Mouse (Mus musculus) common myeloid progenitor, adult 5-6 weeks (primary cell): ENCODE measurements at regions not wholly inside any gene's neighbourhood (a gene's known extent, or its start where the extent isn't known, plus 50 kb on each side); places are given as distances from the start of the nearest gene placed in this dataset.
A peak's percentile ranks its signal among the peaks of the same experiment; 100 is the strongest.
"Not testable (repeated sequence)": the region's sequence is repeated elsewhere in the genome, so short reads cannot be mapped to it uniquely, and the experiment has no call there.

Experiments used
- ATAC-seq: replicated peaks from 2 replicates; pipeline ENCODE4 v1.8.0; 2016; ENCODE audit warnings: low read depth, mild to moderate bottlenecking, moderate TSS enrichment, inconsistent platforms; ENCODE audit not compliant: poor library complexity, severe bottlenecking

DNA sequence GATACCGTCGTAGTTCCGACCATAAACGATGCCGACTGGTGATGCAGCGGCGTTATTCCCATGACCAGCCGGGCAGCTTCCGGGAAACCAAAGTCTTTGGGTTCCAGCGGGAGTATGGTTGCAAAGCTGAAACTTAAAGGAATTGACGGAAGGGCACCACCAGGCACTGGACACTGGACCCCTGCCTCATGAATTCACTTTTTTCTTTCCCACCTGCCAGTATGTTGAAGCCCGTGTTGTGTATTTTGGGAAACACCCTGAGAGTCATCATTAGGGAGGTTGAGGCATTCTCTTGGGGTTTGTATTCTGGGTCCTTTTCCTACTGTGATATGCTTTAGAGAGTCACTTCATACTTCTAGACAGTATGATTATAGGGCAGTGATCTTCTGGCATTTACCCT lies 197.9 kb downstream of the Samd9l start:
- ATAC-seq: not testable (repeated sequence)

DNA sequence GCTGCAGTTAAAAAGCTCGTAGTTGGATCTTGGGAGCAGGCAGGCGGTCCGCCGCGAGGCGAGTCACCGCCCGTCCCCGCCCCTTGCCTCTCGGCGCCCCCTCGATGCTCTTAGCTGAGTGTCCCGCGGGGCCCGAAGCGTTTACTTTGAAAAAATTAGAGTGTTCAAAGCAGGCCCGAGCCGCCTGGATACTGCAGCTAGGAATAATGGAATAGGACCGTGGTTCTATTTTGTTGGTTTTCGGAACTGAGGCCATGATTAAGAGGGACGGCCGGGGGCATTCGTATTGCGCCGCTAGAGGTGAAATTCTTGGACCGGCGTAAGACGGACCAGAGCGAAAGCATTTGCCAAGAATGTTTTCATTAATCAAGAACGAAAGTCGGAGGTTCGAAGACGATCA lies 198.3 kb downstream of the Samd9l start:
- ATAC-seq: no peak

DNA sequence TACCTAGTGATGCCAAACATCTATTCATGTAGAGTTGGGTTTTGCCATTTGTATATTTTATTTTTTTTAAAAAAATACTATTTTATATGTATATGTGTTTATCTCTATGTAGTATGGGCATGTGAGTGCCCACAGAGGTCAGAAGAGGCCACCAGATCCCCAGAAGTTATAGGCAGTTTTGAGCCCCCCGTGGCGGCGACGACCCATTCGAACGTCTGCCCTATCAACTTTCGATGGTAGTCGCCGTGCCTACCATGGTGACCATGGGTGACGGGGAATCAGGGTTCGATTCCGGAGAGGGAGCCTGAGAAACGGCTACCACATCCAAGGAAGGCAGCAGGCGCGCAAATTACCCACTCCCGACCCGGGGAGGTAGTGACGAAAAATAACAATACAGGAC lies 198.8 kb downstream of the Samd9l start:
- ATAC-seq: not testable (repeated sequence)

DNA sequence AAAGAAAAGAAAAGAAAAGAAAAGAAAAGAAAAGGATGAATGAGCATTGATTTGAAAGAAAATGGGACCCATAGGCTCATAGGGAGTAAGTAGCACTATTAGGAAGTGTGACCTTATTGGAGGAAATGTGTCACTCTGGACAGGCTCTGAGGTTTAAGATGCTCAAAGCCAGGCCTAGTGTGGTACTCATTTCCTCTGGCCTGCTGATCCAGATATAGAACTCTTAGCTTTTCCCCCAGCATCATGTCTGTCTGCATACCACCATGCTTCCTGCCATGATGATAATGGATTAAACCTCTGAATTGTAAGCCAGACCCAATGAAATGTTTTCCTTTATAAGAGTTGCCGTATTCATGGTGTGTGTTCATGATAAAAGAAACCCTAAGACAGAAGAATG lies 206.9 kb downstream of the Samd9l start:
- not testable (repeated sequence) for ATAC-seq

DNA sequence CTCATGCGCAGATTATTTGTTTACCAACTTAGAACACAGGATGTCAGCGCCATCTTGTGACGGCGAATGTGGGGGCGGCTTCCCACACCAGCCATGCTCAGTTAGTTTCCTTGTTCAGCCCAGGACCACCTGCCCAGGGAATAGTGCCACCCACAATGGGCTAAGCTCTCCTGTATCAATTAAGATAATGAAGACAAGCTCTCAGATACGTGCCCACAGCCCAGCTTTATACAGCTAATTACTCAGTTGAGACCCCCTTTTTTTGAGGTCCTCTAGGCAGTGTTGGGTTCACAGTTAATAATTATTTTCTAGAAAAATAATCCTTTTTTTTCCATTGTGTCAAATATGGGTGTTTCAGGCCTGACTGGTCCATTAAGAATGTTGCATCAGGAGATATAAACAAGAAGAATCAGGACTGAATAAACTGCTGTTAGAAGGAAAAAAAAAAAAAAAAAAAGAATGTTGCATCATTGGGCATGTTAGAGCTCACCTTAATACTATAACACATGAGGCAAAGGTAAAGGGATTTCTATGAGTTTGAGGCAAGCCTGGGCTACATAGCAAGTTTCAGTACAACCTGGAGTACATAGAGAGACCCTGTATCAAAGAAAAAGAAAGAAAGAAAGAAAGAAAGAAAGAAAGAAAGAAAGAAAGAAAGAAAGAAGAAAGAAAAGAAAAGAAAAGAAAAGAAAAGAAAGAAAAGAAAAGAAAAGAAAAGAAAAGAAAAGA lies 207.5 kb downstream of the Samd9l start:
- ATAC-seq: 0 out of 2 replicates have a peak, but pooled peaks have one; percentile 22

DNA sequence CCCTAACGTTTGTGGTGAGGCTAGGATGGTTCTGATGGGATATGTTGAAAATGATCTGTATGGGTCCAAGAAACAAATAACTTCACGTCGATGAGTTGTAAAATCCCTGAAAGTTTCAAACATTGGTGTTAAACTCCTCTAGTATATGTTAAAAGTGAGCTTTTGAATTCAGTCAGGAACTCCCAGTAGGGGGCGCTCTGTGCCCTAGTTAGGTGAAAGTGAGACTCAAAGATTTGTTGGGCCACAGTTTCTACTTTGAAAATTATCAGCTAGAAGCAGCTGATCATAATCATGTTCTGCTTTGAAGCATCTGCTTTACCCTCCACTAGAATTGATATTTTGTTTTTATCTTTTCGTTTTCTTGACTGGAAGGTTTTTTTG lies 215.6 kb downstream of the Samd9l start:
- ATAC-seq: peak; percentile 33; the same call in 1 of the 2 replicates

DNA sequence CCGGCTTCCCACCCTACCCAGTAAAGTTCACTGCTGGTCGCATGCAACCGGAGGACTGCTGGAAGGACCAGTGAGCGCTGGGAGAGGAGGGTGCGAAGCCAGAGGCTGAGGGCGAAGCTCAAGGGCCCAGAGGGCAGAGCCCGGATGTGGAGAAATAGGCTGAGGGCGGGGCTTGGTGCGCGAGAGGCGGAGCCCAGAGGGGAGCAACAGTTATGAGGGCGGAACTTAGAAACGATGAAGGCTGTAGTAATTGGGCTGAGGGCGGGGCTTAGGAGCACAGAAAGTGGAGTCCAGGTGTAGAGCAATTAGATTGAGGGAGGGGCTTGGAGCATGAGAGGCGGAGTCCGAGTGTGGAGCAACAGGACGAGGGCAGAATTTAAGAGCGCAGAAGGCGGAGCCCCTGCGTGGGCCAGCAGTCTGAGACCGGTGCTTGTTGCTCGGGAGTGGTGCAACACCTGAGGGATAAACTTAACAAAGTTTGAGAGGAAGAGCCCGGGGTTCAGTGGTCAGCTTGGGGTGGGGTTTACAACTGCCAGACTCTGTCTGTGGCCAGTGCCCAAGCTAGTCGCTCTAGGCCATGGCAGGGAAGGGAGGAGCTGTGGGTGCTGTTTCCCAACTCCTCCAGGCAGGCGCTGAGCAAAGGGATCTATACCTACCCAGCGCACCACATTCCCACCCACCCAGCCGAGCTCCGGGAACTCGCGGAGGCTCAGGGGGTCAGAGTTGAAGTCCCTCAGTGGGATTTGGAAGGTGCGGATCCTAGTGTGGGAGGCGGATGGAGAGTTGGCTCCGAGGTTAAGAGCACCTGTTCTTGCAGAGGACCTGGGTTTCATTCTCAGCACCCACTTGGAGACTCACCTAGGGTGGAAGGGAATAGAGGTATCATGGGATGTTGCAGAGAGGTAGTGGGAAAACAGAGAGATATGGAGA lies 216.2 kb downstream of the Samd9l start:
- ATAC-seq: peak; percentile 90

DNA sequence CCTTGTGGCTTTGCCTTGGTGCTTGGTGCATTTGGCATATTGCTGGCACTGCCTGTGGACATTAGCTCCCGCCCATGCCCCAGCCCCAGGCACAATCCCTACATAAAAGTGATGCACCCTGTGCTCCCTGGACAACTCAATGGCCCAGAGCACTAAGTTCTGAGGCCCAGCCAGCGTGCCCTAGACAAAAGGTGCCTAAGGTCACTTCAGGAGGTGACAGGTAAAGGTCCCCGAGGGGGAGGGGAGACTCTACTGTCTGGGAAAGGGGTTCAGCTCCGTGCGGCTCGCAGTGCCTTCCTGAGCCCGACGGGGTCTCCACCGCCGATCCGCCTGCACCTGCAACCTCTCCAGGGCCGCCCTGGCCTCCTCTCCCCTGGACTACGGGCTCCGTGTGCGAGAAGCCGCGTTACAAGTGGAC lies 216.9 kb downstream of the Samd9l start:
- ATAC-seq: peak; percentile 1; the same call in 1 of the 2 replicates

DNA sequence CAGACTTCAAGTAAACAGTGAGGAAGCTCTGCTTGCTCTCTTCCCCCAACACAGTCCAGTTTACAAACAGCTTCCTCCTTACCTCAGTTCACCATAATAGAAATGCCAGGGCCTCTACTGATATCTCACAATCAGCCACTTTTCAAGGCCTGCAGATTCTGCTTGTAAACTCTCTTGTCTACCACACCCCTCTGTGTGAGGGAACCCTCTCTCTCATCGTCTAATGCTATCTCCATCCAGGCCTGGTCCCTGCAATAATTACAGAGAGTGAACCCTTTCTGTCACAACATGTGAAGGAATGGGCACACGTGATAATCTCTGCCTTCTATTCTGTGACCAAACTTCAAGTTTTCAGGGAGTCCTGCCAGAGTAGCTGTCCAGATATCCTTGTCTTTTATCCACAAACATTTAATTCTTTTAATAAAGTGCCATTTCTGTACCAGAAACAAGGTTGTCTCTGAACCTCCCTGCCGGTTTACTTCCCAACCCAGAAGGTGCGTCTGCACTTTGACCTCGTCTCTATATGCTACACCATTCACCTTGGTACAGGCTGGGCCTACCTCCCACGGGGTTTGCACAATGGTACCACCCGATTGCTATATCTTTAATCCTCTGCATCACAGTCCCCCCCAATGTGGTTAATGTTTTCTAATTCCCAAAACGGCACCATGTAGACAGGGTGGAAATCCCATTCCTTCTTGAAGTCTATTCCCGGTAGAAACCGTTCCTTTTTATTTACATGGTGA lies 219.6 kb downstream of the Samd9l start:
- ATAC-seq: not testable (repeated sequence)

DNA sequence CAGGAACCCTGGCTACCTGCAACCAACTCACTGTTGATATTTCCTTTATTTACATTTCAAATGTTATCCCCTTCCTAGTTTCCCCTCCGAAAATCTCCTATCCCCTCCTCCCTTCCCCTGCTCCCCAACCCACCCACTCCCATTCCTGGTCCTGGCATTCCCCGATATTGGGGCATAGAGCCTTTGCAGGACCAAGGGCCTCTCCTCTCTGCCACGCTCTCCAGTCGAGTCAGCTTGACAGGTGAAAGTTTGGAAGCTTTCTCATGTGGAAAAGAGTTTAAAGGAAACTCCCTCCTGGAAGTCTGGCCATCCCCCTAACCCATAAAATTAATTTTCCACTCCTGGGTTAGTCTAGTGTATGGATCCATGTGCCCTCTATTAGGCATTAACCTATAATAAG lies 229.9 kb downstream of the Samd9l start:
- not testable (repeated sequence) for ATAC-seq

DNA sequence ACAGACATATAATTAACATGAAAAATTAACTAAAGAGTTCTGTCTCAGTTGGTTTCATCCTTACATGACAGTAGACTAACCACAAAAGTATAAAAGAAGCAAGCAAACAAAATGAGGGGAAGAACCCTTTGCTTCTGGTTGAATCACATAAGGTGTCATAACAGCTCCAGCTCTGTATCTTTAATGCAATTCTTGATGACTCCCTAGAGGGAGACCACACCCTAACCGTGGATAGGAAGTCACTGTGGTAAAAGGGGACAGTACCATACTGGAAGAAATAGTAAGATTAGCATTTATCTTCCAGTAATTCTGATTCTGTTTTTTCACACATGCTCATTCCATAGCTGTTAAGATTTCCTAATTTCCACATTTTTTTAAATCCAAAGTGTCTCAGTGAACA lies 233.2 kb downstream of the Samd9l start:
- peak; percentile 96 for ATAC-seq

DNA sequence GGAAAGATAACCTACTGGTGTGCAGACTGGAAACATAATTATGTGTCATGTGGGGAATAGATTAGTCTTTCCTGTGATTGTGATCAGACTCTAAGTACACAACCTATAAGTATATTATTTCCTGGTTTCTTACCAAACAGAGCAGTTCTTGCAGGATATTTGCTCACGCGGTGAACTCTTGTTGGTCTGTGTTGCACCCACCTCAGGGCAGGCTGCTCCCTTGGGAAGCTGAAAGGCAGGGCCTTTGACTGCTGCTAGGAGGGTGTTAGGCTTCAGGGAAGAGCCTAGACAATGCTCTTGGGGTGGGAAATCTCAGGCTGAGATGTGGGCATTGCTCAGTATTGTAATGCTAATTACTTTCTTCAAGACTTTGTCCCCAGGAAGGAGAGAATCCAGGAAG lies 247.5 kb downstream of the Samd9l start:
- ATAC-seq: not testable (repeated sequence)

DNA sequence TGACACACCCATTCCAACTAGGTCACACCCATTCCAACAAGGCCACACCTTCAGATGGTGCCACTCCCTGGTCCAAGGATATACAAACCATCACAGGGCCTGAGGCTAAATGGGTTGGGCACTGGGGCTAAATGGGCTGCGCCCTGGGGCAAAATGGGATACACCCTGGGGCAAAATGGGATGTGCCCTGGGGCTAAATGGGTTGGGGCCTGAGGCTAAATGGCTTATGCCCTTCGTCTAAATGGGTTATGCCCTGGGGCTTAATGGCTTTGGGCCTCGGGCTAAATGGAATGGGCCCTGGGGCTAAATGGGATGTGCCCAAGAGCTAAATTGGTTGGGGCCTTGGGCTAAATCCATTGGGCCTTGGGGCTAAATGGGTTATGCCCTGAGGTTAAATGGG lies 261.5 kb downstream of the Samd9l start:
- ATAC-seq: not testable (repeated sequence)

DNA sequence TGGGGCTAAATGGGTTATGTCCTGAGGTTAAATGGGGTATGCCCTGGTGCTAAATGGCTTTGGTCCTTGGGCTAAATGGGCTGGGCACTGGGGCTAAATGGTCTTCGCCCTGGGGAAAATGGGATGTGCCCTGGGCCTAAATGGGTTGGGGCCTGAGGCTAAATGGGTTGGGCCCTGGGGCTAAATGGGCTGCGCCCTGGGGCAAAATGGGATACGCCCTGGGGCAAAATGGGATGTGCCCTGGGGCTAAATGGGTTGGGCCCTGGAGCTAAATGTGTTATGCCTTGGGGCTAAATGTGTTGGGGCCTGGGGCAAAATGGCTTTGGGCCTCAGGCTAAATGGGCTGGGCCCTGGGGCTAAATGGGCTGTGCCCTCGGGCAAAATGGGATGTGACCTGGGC lies 265.6 kb downstream of the Samd9l start:
- ATAC-seq: not testable (repeated sequence)

DNA sequence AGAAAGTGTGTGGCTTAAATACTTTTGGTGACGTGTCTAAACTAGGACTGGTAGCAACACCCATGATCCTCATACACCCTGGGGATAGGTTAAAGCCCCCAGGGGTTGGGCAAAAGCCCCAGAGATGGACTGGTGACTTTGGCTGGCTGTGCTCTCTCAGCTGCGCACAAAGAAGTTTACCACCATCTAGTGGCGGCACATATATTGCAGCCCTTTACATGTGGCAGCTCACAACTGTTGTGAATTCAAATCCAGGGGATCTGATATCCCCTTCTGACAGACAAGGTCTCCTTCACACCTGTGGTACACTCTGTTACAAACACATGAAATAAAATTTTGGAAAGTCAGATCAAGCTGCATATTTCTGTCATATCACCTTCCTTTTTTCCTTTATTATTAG lies 283.1 kb downstream of the Samd9l start:
- peak; percentile 76; the same call in 1 of the 2 replicates for ATAC-seq
